Mouse (Mus musculus) forebrain, embryonic 15.5 days (tissue): ENCODE data around the gene Gm960. TPM values are rescaled to one million over a fixed set of nuclear protein-coding genes. Genes with fewer than 3 reads are reported as not detected.

ENCODE experiments used
- microRNA-seq: library from miRNA; unstranded; fragments of <30 nt; microRNA quantifications from one replicate; pipeline ENCODE4, GENCODE M21; 2016
- polyA plus RNA-seq: library from polyadenylated mRNA; unstranded; fragments of >200 nt; fragmentation: Nextera tagmentation; extraction: Ambion mirVana; gene quantifications from 2 replicates; pipeline ENCODE4 v1.2.1, GENCODE M21; 2015

Gm960 gene
- polyA plus RNA-seq, 1 experiment from 2014 or later, result 6.6 TPM

Small RNA genes lying within 50 kb of the gene (microRNA-seq; reads per million reads assigned to microRNA genes)
- 2.4 reads per million, percentile 3 among the genes with 10 or more reads in this experiment for gene Mir6986

Other genes with a start within 250 kb of the Gm960 start
- gene Syt12, start 221.2 kb downstream of the Gm960 start, polyA plus RNA-seq, result 1.5 and 1.8 TPM in 2 replicates
- not detected in 2 replicates for gene 2010003K11Rik, start 200.1 kb downstream of the Gm960 start, polyA plus RNA-seq
- 26.8 and 28.4 TPM in 2 replicates for gene Pcx, start 188.2 kb downstream of the Gm960 start, polyA plus RNA-seq
- gene Lrfn4, start 83.0 kb downstream of the Gm960 start, polyA plus RNA-seq, result 10.9 and 11.7 TPM in 2 replicates
- 53.8 and 56.5 TPM in 2 replicates for gene Rce1, start 73.0 kb downstream of the Gm960 start, polyA plus RNA-seq
- 30.2 and 31.9 TPM in 2 replicates for gene Sptbn2, start 12.5 kb upstream of the Gm960 start, polyA plus RNA-seq
- gene Rbm4b, start 57.8 kb upstream of the Gm960 start, polyA plus RNA-seq, result 184 and 193 TPM in 2 replicates
- gene Rbm4, start 95.2 kb upstream of the Gm960 start, polyA plus RNA-seq, result 93.0 and 114 TPM in 2 replicates
- gene Gm21992, start 112.9 kb upstream of the Gm960 start, polyA plus RNA-seq, result 31.3 and 43.7 TPM in 2 replicates
- gene Rbm14, start 113.0 kb upstream of the Gm960 start, polyA plus RNA-seq, result 81.4 and 84.6 TPM in 2 replicates
- gene Ccs, start 140.7 kb upstream of the Gm960 start, polyA plus RNA-seq, result 36.9 and 39.6 TPM in 2 replicates
- 0.41 and 0.74 TPM in 2 replicates for gene Ccdc87, start 140.7 kb upstream of the Gm960 start, polyA plus RNA-seq
- 56.8 and 61.7 TPM in 2 replicates for gene Ctsf, start 156.5 kb upstream of the Gm960 start, polyA plus RNA-seq
- gene Actn3, start 179.2 kb upstream of the Gm960 start, polyA plus RNA-seq, result 0.73 and 0.84 TPM in 2 replicates
- 21.3 and 22.7 TPM in 2 replicates for gene Zdhhc24, start 180.0 kb upstream of the Gm960 start, polyA plus RNA-seq
- gene Bbs1, start 208.0 kb upstream of the Gm960 start, polyA plus RNA-seq, result 9.7 and 10.6 TPM in 2 replicates
- gene Dpp3, start 229.6 kb upstream of the Gm960 start, polyA plus RNA-seq, result 101 and 103 TPM in 2 replicates
- 11.1 and 11.6 TPM in 2 replicates for gene Peli3, start 244.5 kb upstream of the Gm960 start, polyA plus RNA-seq